Mouse (Mus musculus) small intestine, adult 2 months (tissue): ENCODE measurements around the gene Slf2. TPM values are rescaled to one million over a fixed set of nuclear protein-coding genes. Genes with fewer than 3 reads are reported as not detected.

Source experiments
- H3K27ac ChIP-seq: fragments of 200-500 bp; 2 replicates; pipeline ENCODE4 v1.5.1; 2012; ENCODE audit warnings: low read depth, low read length, control low read depth, inconsistent platforms; ENCODE audit not compliant: insufficient read depth
- H3K27me3 ChIP-seq: fragments of 200-500 bp; 2 replicates; pipeline ENCODE4 v1.6.1; 2012; ENCODE audit warnings: mild to moderate bottlenecking, moderate library complexity, low read length, inconsistent platforms; ENCODE audit not compliant: control insufficient read depth, insufficient read depth
- H3K36me3 ChIP-seq: fragments of 200-500 bp; 2 replicates; pipeline ENCODE4 v1.6.1; 2012; ENCODE audit warnings: mild to moderate bottlenecking, low read length, control low read depth, inconsistent platforms; ENCODE audit not compliant: control insufficient read depth, insufficient read depth
- H3K4me1 ChIP-seq: fragments of 200-500 bp; 2 replicates; pipeline ENCODE4 v1.6.1; 2012; ENCODE audit warnings: low read length, inconsistent platforms, mixed read lengths; ENCODE audit not compliant: control insufficient read depth, insufficient read depth, insufficient read length
- H3K4me3 ChIP-seq: fragments of 200-500 bp; 2 replicates; pipeline ENCODE4 v1.5.1; 2012; ENCODE audit warnings: low read depth, mild to moderate bottlenecking, control low read depth, inconsistent platforms, low read length, moderate library complexity
- CTCF ChIP-seq: fragments of 200-500 bp; IDR thresholded peaks from 2 replicates; pipeline ENCODE4 v1.5.1; 2012; ENCODE audit warnings: low read depth, mild to moderate bottlenecking, control low read depth, inconsistent platforms, low read length, moderate library complexity, mixed read lengths; ENCODE audit not compliant: insufficient replicate concordance, insufficient read length; ENCODE audit errors: extremely low read depth
- POLR2A ChIP-seq: fragments of 200-500 bp; IDR thresholded peaks from 2 replicates; pipeline ENCODE4 v1.6.1; 2012; ENCODE audit warnings: low read depth, mild to moderate bottlenecking, control low read depth, inconsistent platforms, low read length, moderate library complexity
- WGBS: fragments of 180-500 bp; shearing (Covaris S2); methylation state at CpG from one replicate; pipeline ENCODE4 v1.1.7; 2018; 5-methylcytosine and 5-hydroxymethylcytosine counted together
- polyA plus RNA-seq: library from polyadenylated mRNA; depleted of rRNA; stranded (reverse); fragments of >200 nt; gene quantifications from 2 replicates; pipeline ENCODE4 v1.2.3, GENCODE M21; 2012

Gene Slf2
- polyA plus RNA-seq, 1 experiment = 43.9 TPM

DNA sequence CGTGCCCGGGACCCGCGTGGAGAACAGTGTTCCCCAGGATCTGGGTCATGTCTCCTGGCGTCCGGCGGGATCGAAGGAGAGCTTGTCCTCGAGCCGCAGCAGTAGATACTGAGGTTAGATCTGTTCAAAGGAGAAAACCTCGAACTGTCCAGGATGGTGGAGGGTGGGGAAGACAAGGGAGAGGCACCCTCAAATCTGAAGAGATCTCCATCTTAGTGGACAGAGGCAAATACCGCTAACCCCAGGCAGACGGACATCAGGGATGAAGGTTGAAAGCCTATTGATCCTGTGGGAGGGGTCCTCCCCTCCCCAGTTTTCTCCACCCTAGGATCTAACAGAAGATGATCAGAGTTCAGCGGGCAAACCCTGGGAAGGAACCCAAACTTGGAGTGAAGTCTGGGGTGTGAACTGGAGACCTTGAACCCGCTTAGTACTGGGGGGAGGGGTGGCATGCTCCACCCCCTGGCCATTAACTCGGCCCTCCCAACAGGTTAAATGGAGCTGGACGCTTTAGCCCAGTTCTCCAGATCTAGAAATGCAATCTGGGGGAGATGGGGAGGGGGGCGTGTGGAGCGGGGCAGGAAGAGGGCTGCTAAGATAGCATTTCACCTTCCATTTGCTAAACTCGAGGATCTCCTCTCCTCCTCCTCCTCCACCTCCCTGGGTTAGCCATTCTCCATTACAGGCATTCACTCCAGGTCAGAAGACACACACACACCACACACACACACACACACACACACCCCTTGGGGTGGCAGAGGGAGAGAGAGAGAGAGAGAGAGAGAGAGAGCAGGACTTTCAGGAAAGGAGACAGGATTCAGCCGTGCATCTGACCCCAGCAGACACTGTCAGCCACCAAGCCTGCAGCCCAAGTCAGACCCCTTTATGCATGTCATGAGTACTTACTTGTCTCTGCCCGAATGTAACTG is 58.9 kb downstream of the Slf2 start:
- 8% methylated on average over 22 of the region's 22 CpGs for WGBS
- no peaks in the 10 kb centered on the region; the same call in 1 of the 2 replicates for H3K27me3 ChIP-seq
- peak overlapping the region; percentile 89 for H3K4me3 ChIP-seq
- H3K27ac ChIP-seq = peak overlapping the region; percentile 98
- no peak for TF ChIP-seq POLR2A
- no peak for TF ChIP-seq CTCF
- peaks cover 18% of the 10 kb centered on the region for H3K36me3 ChIP-seq
- peaks cover 39% of the 10 kb centered on the region for H3K4me1 ChIP-seq

DNA sequence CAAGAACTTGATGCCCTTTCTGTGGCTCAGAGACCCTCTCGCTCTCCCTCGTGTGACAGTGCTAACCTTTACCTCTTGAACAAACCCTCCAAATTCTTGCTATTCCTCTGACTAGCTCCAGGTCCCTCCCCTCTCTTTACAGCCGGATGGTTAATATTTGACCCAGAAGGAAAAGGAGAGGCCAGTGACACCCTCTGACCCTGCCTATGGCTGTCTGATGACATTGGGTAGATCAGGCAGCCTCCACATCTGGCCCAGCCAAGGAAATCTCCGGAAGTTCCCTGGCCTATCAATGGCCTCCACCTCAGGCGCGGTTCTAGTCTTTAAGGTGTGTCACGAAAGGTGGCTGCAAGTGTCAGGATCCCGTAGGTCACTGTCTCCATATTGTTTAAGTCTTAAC is 60.1 kb downstream of the Slf2 start:
- 27% methylated on average over 8 of the region's 8 CpGs for WGBS
- TF ChIP-seq POLR2A (no peak), CTCF (no peak)
- peak overlapping the region; percentile 98 for H3K27ac ChIP-seq
- no peaks in the 10 kb centered on the region; the same call in 1 of the 2 replicates for H3K27me3 ChIP-seq
- peak overlapping the region; percentile 47 for H3K4me3 ChIP-seq
- peaks cover 30% of the 10 kb centered on the region for H3K4me1 ChIP-seq
- peaks cover 24% of the 10 kb centered on the region for H3K36me3 ChIP-seq

DNA sequence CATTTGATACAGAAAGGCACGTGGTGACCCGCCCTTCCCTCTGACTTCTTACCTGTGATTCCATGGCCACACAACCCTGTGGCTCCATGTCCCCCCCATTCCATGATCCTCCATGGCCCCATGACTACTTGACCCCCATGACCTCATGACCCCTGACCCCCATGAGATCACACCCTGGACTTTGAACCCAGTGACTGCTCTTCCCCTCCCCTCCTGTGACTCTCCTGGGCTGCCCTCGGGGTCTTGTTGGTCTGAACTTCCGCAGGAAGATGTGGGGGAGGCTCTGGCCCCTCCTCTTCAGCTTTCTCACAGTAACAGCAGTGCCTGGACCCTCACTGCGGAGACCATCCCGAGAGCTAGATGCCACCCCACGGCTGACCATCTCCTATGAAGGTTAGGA is 61.3 kb downstream of the Slf2 start:
- Histone ChIP-seq H3K36me3 (peaks cover 35% of the 10 kb centered on the region), H3K27me3 (no peaks in the 10 kb centered on the region; the same call in 1 of the 2 replicates), H3K27ac (no peak overlapping the region), H3K4me3 (no peak overlapping the region), H3K4me1 (peaks cover 20% of the 10 kb centered on the region)
- TF ChIP-seq CTCF (no peak), POLR2A (no peak)
- WGBS = 61% methylated on average over 7 of the region's 7 CpGs

DNA sequence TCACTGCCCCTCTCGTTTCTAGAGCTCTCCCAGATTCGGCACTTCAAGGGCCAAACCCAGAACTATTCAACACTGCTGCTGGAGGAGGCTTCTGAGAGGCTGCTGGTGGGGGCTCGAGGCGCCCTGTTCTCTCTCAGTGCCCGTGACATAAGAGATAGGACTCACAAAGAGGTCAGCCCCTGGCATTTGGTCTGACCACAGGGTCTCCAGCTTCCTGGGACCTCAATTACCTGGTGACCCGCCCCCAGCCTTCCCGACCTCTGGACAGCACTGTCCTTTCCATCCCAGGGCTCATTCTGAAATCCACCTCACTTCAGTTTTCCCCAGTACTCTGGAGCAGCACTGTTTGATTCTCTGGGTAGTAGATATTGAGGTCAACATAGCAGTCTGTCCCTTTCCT is 61.8 kb downstream of the Slf2 start:
- peaks cover 20% of the 10 kb centered on the region for H3K4me1 ChIP-seq
- no peak overlapping the region for H3K4me3 ChIP-seq
- H3K36me3 ChIP-seq = peaks cover 38% of the 10 kb centered on the region
- no peak overlapping the region for H3K27ac ChIP-seq
- WGBS = 76% methylated on average over 7 of the region's 7 CpGs
- TF ChIP-seq POLR2A (no peak), CTCF (no peak)
- no peaks in the 10 kb centered on the region; the same call in 1 of the 2 replicates for H3K27me3 ChIP-seq

DNA sequence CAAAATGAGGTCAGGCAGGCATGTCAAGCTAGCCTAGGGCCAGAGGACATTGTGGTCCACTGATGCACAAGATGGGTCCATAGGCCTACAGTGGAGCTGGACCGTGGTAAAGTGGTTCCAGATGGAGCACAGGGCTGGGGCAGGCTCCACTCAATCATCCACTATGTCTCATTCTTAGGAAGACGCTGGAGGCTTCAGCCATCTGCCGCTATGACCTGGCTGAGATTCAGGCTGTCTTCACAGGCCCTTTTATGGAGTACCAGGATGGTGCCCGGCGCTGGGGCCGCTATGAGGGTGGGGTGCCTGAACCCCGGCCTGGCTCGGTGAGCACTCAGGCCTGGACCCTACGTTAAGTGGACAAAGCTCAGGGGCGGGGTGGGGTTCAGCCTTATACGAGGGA is 66.8 kb downstream of the Slf2 start:
- Histone ChIP-seq H3K4me3 (no peak overlapping the region), H3K27me3 (no peaks in the 10 kb centered on the region), H3K36me3 (peaks cover 72% of the 10 kb centered on the region), H3K4me1 (no peaks in the 10 kb centered on the region; the same call in 1 of the 2 replicates), H3K27ac (no peak overlapping the region)
- 78% methylated on average over 11 of the region's 11 CpGs for WGBS
- TF ChIP-seq CTCF (no peak), POLR2A (no peak)

DNA sequence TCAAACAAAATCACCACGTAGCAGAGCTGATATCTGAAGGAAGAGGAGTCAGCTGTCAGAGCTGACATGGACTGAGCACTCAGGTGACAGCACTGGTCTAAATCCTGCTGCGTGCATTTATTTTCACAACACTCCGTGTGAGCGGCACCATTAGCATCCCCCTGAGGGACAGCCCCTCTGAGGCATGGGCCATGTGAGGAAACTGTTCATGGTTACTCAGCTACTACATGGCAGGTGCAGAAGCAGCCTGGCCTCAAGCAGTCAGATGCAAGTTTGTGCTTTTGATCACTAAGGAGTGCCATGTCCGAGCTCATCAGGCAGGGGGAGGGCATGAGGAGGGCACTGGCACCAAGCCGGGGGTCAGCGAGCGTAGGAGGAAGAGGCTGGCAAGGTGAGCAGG is 68.7 kb downstream of the Slf2 start:
- Histone ChIP-seq H3K4me3 (no peak overlapping the region), H3K4me1 (no peaks in the 10 kb centered on the region), H3K27me3 (no peaks in the 10 kb centered on the region), H3K36me3 (peaks cover 76% of the 10 kb centered on the region), H3K27ac (no peak overlapping the region)
- WGBS = 87% methylated on average over 8 of the region's 8 CpGs
- no peak for TF ChIP-seq CTCF
- no peak for TF ChIP-seq POLR2A

DNA sequence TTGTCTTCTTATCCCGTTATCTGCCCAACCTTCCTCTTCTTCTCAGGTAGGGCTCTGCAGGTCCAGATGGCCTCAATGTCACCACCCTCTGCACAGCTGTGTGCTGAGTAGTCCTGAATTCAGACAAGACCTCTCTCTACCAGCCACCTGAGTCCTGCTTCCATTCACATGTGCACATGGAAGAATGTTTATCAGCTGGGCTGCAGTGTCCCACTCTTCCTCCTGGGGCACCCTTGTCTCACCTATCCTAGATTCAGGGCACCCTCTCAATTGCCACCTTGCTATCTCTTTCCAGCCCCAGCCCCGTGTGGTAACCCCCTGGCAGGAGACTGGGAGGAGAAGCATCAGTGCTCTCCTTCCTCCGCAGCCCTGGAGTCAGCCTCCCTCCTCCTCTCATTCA is 71.3 kb downstream of the Slf2 start:
- Histone ChIP-seq H3K4me1 (peaks cover 12% of the 10 kb centered on the region; the same call in 1 of the 2 replicates), H3K27ac (no peak overlapping the region), H3K4me3 (no peak overlapping the region), H3K27me3 (no peaks in the 10 kb centered on the region), H3K36me3 (peaks cover 58% of the 10 kb centered on the region)
- no peak for TF ChIP-seq POLR2A
- no peak for TF ChIP-seq CTCF
- 55% methylated on average over 3 of the region's 3 CpGs for WGBS
